Mouse (Mus musculus): Measurements from ENCODE around the gene Car3. TPM values are rescaled to one million over a fixed set of nuclear protein-coding genes. Genes with fewer than 3 reads are reported as not detected.

Gene Car3
- polyA plus RNA-seq, 1 experiment from 2014 or later, result 1.3 TPM

- no peak overlapping the region for H3K4me2 ChIP-seq
- H3K4me1 ChIP-seq, result no peaks in the 10 kb centered on the region
- H3K27me3 ChIP-seq, result no peaks in the 10 kb centered on the region
- ATAC-seq (ENCODE audit: low FRiP score), result no peak
- H3K36me3 ChIP-seq (replicated peaks), result no peaks in the 10 kb centered on the region
- H3K9me3 ChIP-seq, result no peaks in the 10 kb centered on the region
- 83% methylated on average over 3 of the region's 3 CpGs for WGBS
- H3K4me3 ChIP-seq (replicated peaks), result no peak overlapping the region
- H3K27ac ChIP-seq, result no peak overlapping the region
- H3K9ac ChIP-seq, result no peak overlapping the region
These were observed 16.0 kb downstream of the Car3 start for GRCm38 (mm10) chr3:14879293-14879692.

GRCm38 (mm10) chr3:14880277-14880676 is 17.0 kb downstream of the Car3 start:
- WGBS, result 79% methylated on average over 2 of the region's 2 CpGs
- Histone ChIP-seq H3K4me3 (replicated peaks) (no peak overlapping the region), H3K4me1 (no peaks in the 10 kb centered on the region), H3K9me3 (no peaks in the 10 kb centered on the region), H3K36me3 (replicated peaks) (no peaks in the 10 kb centered on the region), H3K27me3 (no peaks in the 10 kb centered on the region), H3K4me2 (no peak overlapping the region), H3K27ac (no peak overlapping the region), H3K9ac (no peak overlapping the region)
- no peak for ATAC-seq (ENCODE audit: low FRiP score)

GRCm38 (mm10) chr3:14882005-14882404 is 18.7 kb downstream of the Car3 start:
- no peak overlapping the region for H3K9ac ChIP-seq
- H3K9me3 ChIP-seq, result no peaks in the 10 kb centered on the region
- ATAC-seq (ENCODE audit: low FRiP score), result no peak
- H3K4me1 ChIP-seq, result 0 out of 2 replicates have a peak, but pooled peaks cover 2% of the 10 kb centered on the region
- H3K4me3 ChIP-seq (replicated peaks), result no peak overlapping the region
- no peak overlapping the region for H3K27ac ChIP-seq
- H3K36me3 ChIP-seq (replicated peaks), result no peaks in the 10 kb centered on the region
- H3K4me2 ChIP-seq, result no peak overlapping the region
- peaks cover 3% of the 10 kb centered on the region for H3K27me3 ChIP-seq

GRCm38 (mm10) chr3:14882756-14883155 is 19.4 kb downstream of the Car3 start:
- H3K36me3 ChIP-seq (replicated peaks), result no peaks in the 10 kb centered on the region
- ATAC-seq (ENCODE audit: low FRiP score), result no peak
- peaks cover 10% of the 10 kb centered on the region for H3K27me3 ChIP-seq
- H3K4me3 ChIP-seq (replicated peaks), result no peak overlapping the region
- H3K4me1 ChIP-seq, result 0 out of 2 replicates have a peak, but pooled peaks cover 3% of the 10 kb centered on the region
- no peak overlapping the region for H3K27ac ChIP-seq
- no peaks in the 10 kb centered on the region for H3K9me3 ChIP-seq
- no peak overlapping the region for H3K9ac ChIP-seq
- WGBS, result 80% methylated on average over 3 of the region's 3 CpGs
- no peak overlapping the region for H3K4me2 ChIP-seq

GRCm38 (mm10) chr3:14884826-14885225 is 21.5 kb downstream of the Car3 start:
- Histone ChIP-seq H3K4me1 (0 out of 2 replicates have a peak, but pooled peaks cover 3% of the 10 kb centered on the region), H3K9ac (no peak overlapping the region), H3K27me3 (peaks cover 13% of the 10 kb centered on the region), H3K4me3 (replicated peaks) (no peak overlapping the region), H3K9me3 (no peaks in the 10 kb centered on the region), H3K36me3 (replicated peaks) (no peaks in the 10 kb centered on the region), H3K4me2 (no peak overlapping the region), H3K27ac (no peak overlapping the region)
- ATAC-seq (ENCODE audit: low FRiP score), result no peak

DNA sequence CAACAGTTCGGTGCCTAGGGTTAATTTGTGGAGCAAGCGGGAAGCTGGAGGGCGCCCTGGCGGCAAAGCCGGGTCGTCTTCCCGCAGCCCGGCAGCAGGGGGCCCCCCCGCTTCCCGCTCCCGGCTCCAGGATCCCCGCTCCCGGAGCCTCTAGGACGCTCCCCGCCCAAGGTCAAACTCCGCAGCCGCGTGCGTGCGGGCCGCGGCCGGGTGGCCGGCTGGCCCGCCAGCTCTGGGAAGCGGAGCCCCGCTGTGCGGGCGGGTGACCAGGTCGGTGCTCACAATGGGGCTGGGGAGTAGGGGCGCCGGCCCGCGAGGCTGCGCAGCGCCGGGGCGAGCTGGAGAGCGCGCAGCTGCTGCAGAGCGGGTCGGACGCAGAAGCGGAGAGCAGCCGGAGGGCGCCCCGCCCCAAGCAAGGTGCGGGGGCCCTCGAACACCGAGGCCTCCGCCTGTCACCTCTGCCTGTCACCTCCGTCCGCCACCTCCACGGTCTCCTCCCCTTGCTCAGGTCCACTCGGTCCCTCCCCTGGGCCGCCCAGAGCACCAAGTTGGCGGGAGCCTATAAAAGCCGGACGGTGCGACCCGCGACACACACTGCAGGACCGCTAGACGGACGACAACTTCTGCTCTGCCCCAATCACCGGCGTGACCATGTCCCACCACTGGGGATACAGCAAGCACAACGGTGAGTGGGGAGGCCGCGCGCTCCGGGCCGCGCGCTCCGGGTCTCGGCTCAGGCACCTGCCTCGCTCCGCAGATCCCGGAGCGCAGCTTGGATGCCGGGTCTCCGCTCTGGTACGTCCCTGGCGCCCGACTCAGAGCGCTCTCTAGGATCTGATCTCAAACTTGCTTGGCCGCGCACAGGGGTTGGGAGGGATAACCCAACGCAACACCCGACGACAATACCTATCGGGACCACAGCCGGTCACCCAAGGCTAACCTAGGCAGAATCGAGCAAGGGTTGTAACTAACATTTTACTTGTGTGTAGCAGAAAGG is 23.1 kb downstream of the Car3 start, which contains the start of gene Car2:
Car2 (plus strand) TSS at position 172 of the 997 bp plus-strand sequence.
- H3K4me1 ChIP-seq, result 0 out of 2 replicates have a peak, but pooled peaks cover 3% of the 10 kb centered on the region
- peak within 1 kb of the TSS; percentile 76 for H3K4me3 ChIP-seq (replicated peaks)
- H3K9me3 ChIP-seq, result no peaks in the 10 kb centered on the region
- H3K27me3 ChIP-seq, result peaks cover 13% of the 10 kb centered on the region
- ATAC-seq (ENCODE audit: low FRiP score), result peak; percentile 86
- WGBS, result under 1% methylated on average over 85 of the region's 95 CpGs
- H3K9ac ChIP-seq, result peak within 1 kb of the TSS; percentile 77
- H3K4me2 ChIP-seq, result peak within 1 kb of the TSS; percentile 86
- peak within 1 kb of the TSS; percentile 36; the same call in 1 of the 2 replicates for H3K27ac ChIP-seq
- H3K36me3 ChIP-seq (replicated peaks), result no peaks in the 10 kb centered on the region

- peak overlapping the region; percentile 86 for H3K4me2 ChIP-seq
- H3K4me1 ChIP-seq, result 0 out of 2 replicates have a peak, but pooled peaks cover 3% of the 10 kb centered on the region
- no peak overlapping the region for H3K9ac ChIP-seq
- H3K4me3 ChIP-seq (replicated peaks), result peak overlapping the region; percentile 76
- no peaks in the 10 kb centered on the region for H3K9me3 ChIP-seq
- no peaks in the 10 kb centered on the region for H3K36me3 ChIP-seq (replicated peaks)
- WGBS, result 31% methylated on average over 11 of the region's 11 CpGs
- no peak overlapping the region for H3K27ac ChIP-seq
- no peak for ATAC-seq (ENCODE audit: low FRiP score)
- peaks cover 13% of the 10 kb centered on the region for H3K27me3 ChIP-seq
These were observed 23.9 kb downstream of the Car3 start for GRCm38 (mm10) chr3:14887134-14887666.

GRCm38 (mm10) chr3:14887686-14888295 is 24.5 kb downstream of the Car3 start:
- 66% methylated on average over 10 of the region's 10 CpGs for WGBS
- H3K4me3 ChIP-seq (replicated peaks), result peak overlapping the region; percentile 76; the same call in 1 of the 2 replicates
- 0 out of 2 replicates have a peak, but pooled peaks cover 3% of the 10 kb centered on the region for H3K4me1 ChIP-seq
- no peak overlapping the region for H3K9ac ChIP-seq
- H3K36me3 ChIP-seq (replicated peaks), result no peaks in the 10 kb centered on the region
- no peaks in the 10 kb centered on the region for H3K9me3 ChIP-seq
- H3K27me3 ChIP-seq, result peaks cover 13% of the 10 kb centered on the region
- ATAC-seq (ENCODE audit: low FRiP score), result no peak
- no peak overlapping the region for H3K4me2 ChIP-seq
- H3K27ac ChIP-seq, result no peak overlapping the region

- H3K27ac ChIP-seq, result no peak overlapping the region
- no peaks in the 10 kb centered on the region for H3K9me3 ChIP-seq
- H3K9ac ChIP-seq, result no peak overlapping the region
- peaks cover 13% of the 10 kb centered on the region for H3K27me3 ChIP-seq
- H3K36me3 ChIP-seq (replicated peaks), result no peaks in the 10 kb centered on the region
- H3K4me2 ChIP-seq, result no peak overlapping the region
- no peak overlapping the region for H3K4me3 ChIP-seq (replicated peaks)
- whole genome bisulfite sequencing, result 23% methylated on average over 2 of the region's 2 CpGs
- no peak for ATAC-seq (ENCODE audit: low FRiP score)
- 0 out of 2 replicates have a peak, but pooled peaks cover 3% of the 10 kb centered on the region for H3K4me1 ChIP-seq
These were observed 25.2 kb downstream of the Car3 start for GRCm38 (mm10) chr3:14888549-14888948.

GRCm38 (mm10) chr3:14889085-14889484 is 25.8 kb downstream of the Car3 start:
- H3K27me3 ChIP-seq, result peaks cover 13% of the 10 kb centered on the region
- H3K4me2 ChIP-seq, result no peak overlapping the region
- 0 out of 2 replicates have a peak, but pooled peaks cover 3% of the 10 kb centered on the region for H3K4me1 ChIP-seq
- no peaks in the 10 kb centered on the region for H3K36me3 ChIP-seq (replicated peaks)
- H3K9ac ChIP-seq, result no peak overlapping the region
- ATAC-seq (ENCODE audit: low FRiP score), result no peak
- H3K4me3 ChIP-seq (replicated peaks), result no peak overlapping the region
- H3K27ac ChIP-seq, result no peak overlapping the region
- WGBS, result 71% methylated on average over 2 of the region's 2 CpGs
- H3K9me3 ChIP-seq, result no peaks in the 10 kb centered on the region

- Histone ChIP-seq H3K27ac (no peak overlapping the region), H3K4me2 (no peak overlapping the region), H3K9me3 (no peaks in the 10 kb centered on the region), H3K9ac (no peak overlapping the region), H3K4me3 (replicated peaks) (no peak overlapping the region), H3K27me3 (peaks cover 13% of the 10 kb centered on the region), H3K4me1 (0 out of 2 replicates have a peak, but pooled peaks cover 3% of the 10 kb centered on the region), H3K36me3 (replicated peaks) (no peaks in the 10 kb centered on the region)
- ATAC-seq (ENCODE audit: low FRiP score), result no peak
- WGBS, result 42% methylated on average over 4 of the region's 4 CpGs
These were observed 26.6 kb downstream of the Car3 start for GRCm38 (mm10) chr3:14889716-14890409.

GRCm38 (mm10) chr3:14892991-14893390 is 29.7 kb downstream of the Car3 start:
- no peak for ATAC-seq (ENCODE audit: low FRiP score)
- Histone ChIP-seq H3K9ac (no peak overlapping the region), H3K4me2 (no peak overlapping the region), H3K27me3 (peaks cover under 1% of the 10 kb centered on the region), H3K4me3 (replicated peaks) (no peak overlapping the region), H3K4me1 (no peaks in the 10 kb centered on the region), H3K9me3 (no peaks in the 10 kb centered on the region), H3K36me3 (replicated peaks) (no peaks in the 10 kb centered on the region), H3K27ac (no peak overlapping the region)
- WGBS, result 79% methylated on average over 3 of the region's 3 CpGs

All from forebrain, embryonic 12.5 days (tissue).